Mouse (Mus musculus): ENCODE data around the gene Luzp1.

GRCm38 (mm10) chr4:136456516-136457218 lies 12.9 kb upstream of the Luzp1 start:
- TF ChIP-seq CTCF (IDR thresholded peaks at IDR 0.05; ENCODE audit: extremely low read depth, insufficient read depth, low read length) (no peak), POLR2A (IDR thresholded peaks at IDR 0.05; ENCODE audit: extremely low read depth, insufficient read depth, low read length) (no peak)

Data from cortical plate, adult 2 months (tissue).